Mouse (Mus musculus) bone marrow macrophage, adult 2 months (primary cell): ENCODE results near the gene Tex19.1.

Experiments used
- CTCF ChIP-seq: IDR thresholded peaks from 2 replicates; pipeline ENCODE4 v1.5.1; 2012; ENCODE audit warnings: low read depth, mild to moderate bottlenecking, low read length, moderate library complexity
- POLR2A ChIP-seq: IDR thresholded peaks from 2 replicates; pipeline ENCODE4 v1.6.1; 2012; ENCODE audit warnings: mild to moderate bottlenecking, low read depth, low read length, borderline replicate concordance

DNA sequence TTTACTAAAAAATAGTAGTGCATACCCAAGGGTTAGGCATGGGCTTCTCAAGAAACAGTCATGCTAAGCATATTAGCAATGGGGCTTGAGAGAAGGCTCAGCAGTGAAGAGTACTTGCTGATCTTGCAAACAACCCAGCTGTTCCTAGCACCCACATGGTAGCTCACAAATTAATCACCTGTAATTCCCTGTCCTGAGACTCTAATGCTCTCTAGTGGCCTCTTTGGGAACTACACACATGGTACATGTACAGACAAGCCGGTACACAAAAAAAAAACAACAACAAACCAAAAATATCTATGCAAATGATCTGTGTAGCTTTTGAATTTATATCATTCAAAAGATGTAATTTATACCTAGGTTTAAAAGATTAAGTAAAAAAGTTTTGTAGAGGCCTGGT, 19.5 kb upstream of the Tex19.1 start:
- TF ChIP-seq CTCF: no peak
- no peak for TF ChIP-seq POLR2A
